Mouse (Mus musculus): ENCODE results near the gene AC141477.1.

GRCm38 (mm10) chr10:76488265-76488664 is 48.0 kb upstream of the AC141477.1 start:
- TF ChIP-seq CTCF (conservative IDR thresholded peaks at IDR 0.05; ENCODE audit: low read length) (no peak), NANOG (IDR thresholded peaks at IDR 0.05; ENCODE audit: borderline replicate concordance, low read length) (no peak)

All from E14TG2a.4 (cell line).